Mouse (Mus musculus) C2C12 (cell line): ENCODE data around the gene Usp6nl.

Experiments used
- CTCF ChIP-seq: IDR thresholded peaks from one replicate; pipeline ENCODE4 v1.5.1; 2011; ENCODE audit not compliant: control insufficient read depth, insufficient read depth, insufficient read length
- MAX ChIP-seq: IDR thresholded peaks from one replicate; pipeline ENCODE4 v1.6.1; 2011; ENCODE audit warnings: mild to moderate bottlenecking, control low read depth
- MYOD1 ChIP-seq: IDR thresholded peaks from one replicate; pipeline ENCODE4 v1.6.1; 2011; ENCODE audit warnings: low read depth; ENCODE audit not compliant: control insufficient read depth, insufficient read length
- USF1 ChIP-seq: IDR thresholded peaks from one replicate; pipeline ENCODE4 v1.6.1; 2011; ENCODE audit warnings: low read depth, mild to moderate bottlenecking, control low read depth, moderate library complexity

DNA sequence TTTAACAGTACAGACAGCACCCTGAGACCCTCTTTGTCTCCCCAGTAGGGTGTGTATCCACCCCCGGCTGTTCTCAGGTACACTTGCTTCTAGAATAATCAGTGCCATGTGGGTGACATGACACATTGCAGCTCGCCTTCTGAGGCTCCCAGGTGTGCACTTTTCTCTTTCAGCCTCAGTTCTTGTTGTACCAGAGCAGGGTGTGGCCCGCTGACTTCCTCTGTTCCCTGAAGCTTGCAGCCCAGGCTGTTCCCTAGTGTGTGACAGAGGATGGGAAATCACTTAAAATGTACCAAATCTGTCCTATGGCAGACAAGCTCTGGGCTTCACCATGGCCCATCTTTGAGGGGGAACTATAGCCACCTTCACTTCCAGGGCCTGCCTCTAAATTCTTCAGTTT is 161.7 kb downstream of the Usp6nl start:
- no peak for TF ChIP-seq MAX
- TF ChIP-seq CTCF: no peak
- TF ChIP-seq MYOD1: no peak
- TF ChIP-seq USF1: no peak
